Mouse (Mus musculus) midbrain, embryonic 15.5 days (tissue): ENCODE measurements around the gene Hc. TPM values are rescaled to one million over a fixed set of nuclear protein-coding genes. Genes with fewer than 3 reads are reported as not detected.

Experiments used
- ATAC-seq: fragments of 200-750 bp; cut with Nextera tagmentation; replicated peaks from 2 replicates; pipeline ENCODE4 v1.8.0; 2017; ENCODE audit warnings: moderate TSS enrichment
- H3K27ac ChIP-seq: fragments of 300-500 bp; sonication (generic); 2 replicates; pipeline ENCODE4 v1.5.1; 2015; ENCODE audit warnings: mild to moderate bottlenecking, inconsistent platforms
- H3K27me3 ChIP-seq: fragments of 300-500 bp; sonication (generic); replicated peaks from 2 replicates; pipeline ENCODE4 v1.6.1; 2015; ENCODE audit warnings: inconsistent platforms
- H3K36me3 ChIP-seq: fragments of 300-500 bp; sonication (generic); replicated peaks from 2 replicates; pipeline ENCODE4 v1.6.1; 2015; ENCODE audit warnings: inconsistent platforms
- H3K4me1 ChIP-seq: fragments of 300-500 bp; sonication (generic); 2 replicates; pipeline ENCODE4 v1.6.1; 2015; ENCODE audit warnings: inconsistent platforms
- H3K4me2 ChIP-seq: fragments of 300-500 bp; sonication (generic); 2 replicates; pipeline ENCODE4 v1.6.1; 2015; ENCODE audit warnings: inconsistent platforms, mild to moderate bottlenecking, moderate library complexity
- H3K4me3 ChIP-seq: fragments of 300-500 bp; sonication (generic); 2 replicates; pipeline ENCODE4 v1.5.1; 2015; ENCODE audit warnings: mild to moderate bottlenecking, inconsistent platforms
- H3K9ac ChIP-seq: fragments of 300-500 bp; sonication (generic); 2 replicates; pipeline ENCODE4 v1.6.1; 2015; ENCODE audit warnings: mild to moderate bottlenecking, inconsistent platforms
- H3K9me3 ChIP-seq: fragments of 300-500 bp; sonication (generic); 2 replicates; pipeline ENCODE4 v1.6.1; 2016; ENCODE audit warnings: inconsistent platforms
- whole genome bisulfite sequencing: fragments of 180-500 bp; shearing (Covaris S2); methylation state at CpG from one replicate; pipeline ENCODE4 v1.1.7; 2015; ENCODE audit warnings: mixed read lengths; 5-methylcytosine and 5-hydroxymethylcytosine counted together
- polyA plus RNA-seq: library from polyadenylated mRNA; unstranded; fragments of >200 nt; fragmentation: Nextera tagmentation; extraction: Ambion mirVana; gene quantifications from 2 replicates; pipeline ENCODE4 v1.2.1, GENCODE M21; 2015

Hc gene
- polyA plus RNA-seq, 1 experiment from 2014 or later: 1.2 TPM

DNA sequence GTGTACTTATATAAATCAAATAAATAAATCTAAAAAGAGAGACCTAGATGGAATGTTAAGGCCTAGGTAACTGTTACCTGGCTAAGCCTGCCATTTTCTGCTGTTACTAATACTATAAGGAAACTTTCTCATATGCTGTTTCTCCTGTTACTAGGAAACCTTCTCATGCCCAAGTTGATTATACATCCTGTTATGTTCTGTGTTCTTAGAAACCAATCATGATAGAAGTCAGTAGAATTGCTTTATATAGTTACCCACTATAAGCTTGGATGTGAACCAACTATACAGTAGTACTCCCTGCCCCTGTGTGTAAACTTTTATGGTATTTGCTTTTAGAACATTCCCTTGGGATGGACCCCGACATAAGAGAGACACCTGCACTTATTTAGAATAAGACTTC, 73.6 kb downstream of the Hc start:
- no peaks in the 10 kb centered on the region for H3K36me3 ChIP-seq
- no peak overlapping the region for H3K9ac ChIP-seq
- peaks cover 8% of the 10 kb centered on the region for H3K4me1 ChIP-seq
- no peak overlapping the region for H3K27ac ChIP-seq
- H3K4me2 ChIP-seq: no peak overlapping the region
- H3K27me3 ChIP-seq: no peaks in the 10 kb centered on the region
- no peak for ATAC-seq
- H3K9me3 ChIP-seq: no peaks in the 10 kb centered on the region
- H3K4me3 ChIP-seq: no peak overlapping the region
- 86% methylated on average over 1 of the region's 1 CpGs for WGBS

DNA sequence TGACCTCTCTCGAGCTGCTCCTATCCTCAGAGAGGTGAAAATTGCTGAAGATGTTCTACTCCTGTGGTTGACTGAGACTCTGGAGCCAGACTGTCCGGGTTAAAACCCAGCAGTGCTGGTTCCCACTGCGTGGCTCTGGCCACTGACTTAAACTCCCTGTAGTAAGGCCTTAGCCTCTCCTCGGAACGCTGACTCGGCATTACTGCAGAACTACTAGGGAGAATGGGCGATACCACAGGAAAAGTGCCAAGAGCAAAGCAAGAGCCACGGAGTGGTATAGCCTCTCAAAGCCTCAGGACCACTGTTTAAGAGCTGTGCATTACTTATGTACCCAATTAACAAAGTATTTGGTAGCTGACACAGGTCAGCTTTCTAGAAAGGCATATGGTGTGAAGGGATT, 76.4 kb downstream of the Hc start:
- WGBS: 85% methylated on average over 8 of the region's 8 CpGs
- Histone ChIP-seq H3K27me3 (no peaks in the 10 kb centered on the region), H3K4me1 (peaks cover 9% of the 10 kb centered on the region; the same call in 1 of the 2 replicates), H3K36me3 (no peaks in the 10 kb centered on the region), H3K27ac (no peak overlapping the region), H3K9ac (no peak overlapping the region), H3K4me3 (no peak overlapping the region), H3K4me2 (no peak overlapping the region), H3K9me3 (no peaks in the 10 kb centered on the region)
- ATAC-seq: no peak

DNA sequence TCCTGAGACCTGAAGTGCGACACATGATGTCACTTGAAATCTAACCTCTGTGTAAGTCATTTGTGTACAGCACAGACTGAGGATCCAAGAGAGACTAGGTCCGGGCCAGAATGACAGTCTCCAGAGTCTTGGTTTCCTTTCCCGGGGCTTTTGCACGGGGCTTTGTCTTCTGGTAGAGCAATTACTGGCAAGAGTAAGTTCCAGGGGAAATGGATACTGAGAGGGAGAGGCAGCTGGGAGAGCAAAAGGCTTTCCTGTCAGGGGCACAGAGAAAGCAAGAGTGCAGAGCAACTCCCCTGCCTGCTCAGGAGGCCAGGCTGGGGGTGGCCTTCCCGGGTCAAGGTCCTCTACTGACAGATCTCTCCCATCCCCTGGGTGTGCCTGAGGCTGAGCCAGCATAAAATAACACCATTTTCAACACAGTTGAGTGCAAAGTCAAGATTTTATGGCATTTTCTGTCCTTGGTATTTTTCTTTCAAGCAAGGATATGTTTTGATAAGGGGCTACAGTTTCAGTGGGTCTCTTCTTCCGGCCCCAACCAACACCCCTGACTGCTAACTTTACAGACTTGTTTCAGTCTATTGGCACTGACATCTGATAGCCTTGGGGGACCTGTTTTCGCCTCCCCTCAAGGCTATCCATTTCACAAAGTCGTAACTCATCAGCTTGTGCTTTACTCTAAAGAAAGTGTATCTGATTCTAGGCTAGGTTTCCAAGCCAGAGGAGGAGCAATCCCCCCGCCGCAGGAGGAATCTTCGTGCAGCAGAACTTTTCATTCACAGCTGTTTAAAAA, 78.1 kb downstream of the Hc start:
- H3K4me1 ChIP-seq: 0 out of 2 replicates have a peak, but pooled peaks cover 4% of the 10 kb centered on the region
- no peak for ATAC-seq

DNA sequence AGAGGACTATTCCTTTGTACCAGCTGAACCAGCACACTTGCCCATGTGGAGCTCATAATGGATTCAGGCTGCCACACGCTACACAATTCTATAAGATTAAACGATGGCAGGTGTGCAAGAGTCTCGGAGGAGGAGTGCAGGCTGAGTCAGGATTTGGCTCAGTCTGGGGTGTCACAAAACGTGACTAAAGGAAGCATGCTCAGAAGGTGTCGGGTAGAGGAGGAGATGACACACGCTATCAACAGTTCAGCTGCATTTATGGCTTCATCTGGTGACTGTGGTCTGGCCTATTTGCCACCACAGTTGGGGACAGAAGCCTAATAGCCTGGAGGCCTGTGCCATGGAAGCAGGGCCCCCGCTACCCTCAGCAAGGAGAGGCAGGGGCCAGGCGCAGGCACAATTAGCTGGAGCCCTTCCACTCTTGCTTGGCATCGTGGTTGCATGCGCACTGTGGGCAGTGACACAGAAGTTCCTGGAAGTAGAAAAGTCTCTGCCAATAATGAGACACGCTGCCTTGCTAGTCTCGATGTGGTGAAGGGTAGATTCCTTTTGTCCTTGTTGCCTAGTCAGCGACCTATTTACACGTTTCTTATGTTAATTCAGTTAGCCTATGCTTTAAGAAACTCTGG, 79.0 kb downstream of the Hc start:
- Histone ChIP-seq H3K36me3 (no peaks in the 10 kb centered on the region), H3K4me2 (no peak overlapping the region), H3K27ac (no peak overlapping the region), H3K9ac (no peak overlapping the region), H3K4me3 (no peak overlapping the region), H3K4me1 (0 out of 2 replicates have a peak, but pooled peaks cover 4% of the 10 kb centered on the region), H3K9me3 (no peaks in the 10 kb centered on the region), H3K27me3 (no peaks in the 10 kb centered on the region)
- WGBS: 55% methylated on average over 14 of the region's 14 CpGs
- no peak for ATAC-seq

More for the DNA sequence above, 78.1 kb downstream of the Hc start:
- no peak overlapping the region for H3K27ac ChIP-seq
- WGBS: 67% methylated on average over 11 of the region's 11 CpGs
- H3K36me3 ChIP-seq: no peaks in the 10 kb centered on the region
- no peaks in the 10 kb centered on the region for H3K27me3 ChIP-seq
- H3K4me2 ChIP-seq: no peak overlapping the region
- no peaks in the 10 kb centered on the region for H3K9me3 ChIP-seq
- no peak overlapping the region for H3K9ac ChIP-seq
- H3K4me3 ChIP-seq: no peak overlapping the region

DNA sequence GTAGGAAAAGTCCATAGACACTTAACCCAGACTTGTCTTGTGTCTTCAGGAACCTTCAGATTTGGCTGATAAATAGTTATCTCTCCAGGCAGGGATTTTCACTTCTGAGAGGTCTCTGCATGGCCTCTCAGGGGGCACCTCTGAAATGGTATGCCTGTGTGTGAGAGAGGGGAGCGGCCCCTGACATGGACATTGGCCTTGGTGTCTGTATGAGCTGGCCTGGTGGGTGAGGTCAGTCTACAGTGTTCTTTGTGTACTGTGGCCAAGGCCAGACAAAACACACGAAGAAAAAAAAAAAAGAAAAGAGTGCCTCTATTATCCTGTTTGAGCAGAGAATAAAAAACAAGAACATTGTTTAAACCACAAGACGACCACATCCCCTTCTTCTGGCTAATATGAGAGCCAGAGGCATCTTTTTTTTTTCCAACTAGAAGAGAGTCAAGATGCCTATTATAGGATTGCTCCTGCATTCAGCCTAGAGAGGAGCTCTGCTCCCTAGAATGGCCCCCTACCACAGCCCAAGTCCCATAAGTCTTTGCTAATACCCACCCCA, 81.7 kb downstream of the Hc start:
- Histone ChIP-seq H3K4me2 (no peak overlapping the region), H3K27ac (no peak overlapping the region), H3K36me3 (no peaks in the 10 kb centered on the region), H3K4me3 (no peak overlapping the region), H3K27me3 (no peaks in the 10 kb centered on the region), H3K9ac (no peak overlapping the region), H3K9me3 (no peaks in the 10 kb centered on the region), H3K4me1 (0 out of 2 replicates have a peak, but pooled peaks cover 4% of the 10 kb centered on the region)
- 64% methylated on average over 3 of the region's 3 CpGs for WGBS
- no peak for ATAC-seq

DNA sequence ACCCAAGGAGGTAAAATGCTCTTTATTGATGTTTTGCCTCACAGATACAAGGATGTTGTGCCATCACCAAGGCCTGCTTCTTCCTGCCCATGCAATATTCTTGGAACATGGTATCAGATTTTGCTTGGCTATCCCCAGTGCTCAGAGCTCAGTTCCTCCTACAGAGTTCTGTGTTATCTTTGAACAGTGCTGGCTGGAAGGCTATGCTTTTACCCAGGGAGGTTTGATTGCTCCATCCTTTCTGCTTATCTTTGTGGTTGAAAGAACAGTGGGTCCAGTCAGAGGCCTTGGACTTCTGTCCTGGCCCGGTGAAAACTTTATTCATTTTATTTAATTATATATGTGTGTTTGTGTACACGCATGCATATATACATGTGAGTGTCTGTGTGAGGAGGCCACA, 83.0 kb downstream of the Hc start:
- H3K9me3 ChIP-seq: no peaks in the 10 kb centered on the region
- H3K4me1 ChIP-seq: 0 out of 2 replicates have a peak, but pooled peaks cover 4% of the 10 kb centered on the region
- no peak overlapping the region for H3K4me2 ChIP-seq
- no peak overlapping the region for H3K27ac ChIP-seq
- no peak overlapping the region for H3K9ac ChIP-seq
- H3K27me3 ChIP-seq: no peaks in the 10 kb centered on the region
- no peaks in the 10 kb centered on the region for H3K36me3 ChIP-seq
- no peak for ATAC-seq
- H3K4me3 ChIP-seq: no peak overlapping the region
- WGBS: 99% methylated on average over 2 of the region's 2 CpGs

DNA sequence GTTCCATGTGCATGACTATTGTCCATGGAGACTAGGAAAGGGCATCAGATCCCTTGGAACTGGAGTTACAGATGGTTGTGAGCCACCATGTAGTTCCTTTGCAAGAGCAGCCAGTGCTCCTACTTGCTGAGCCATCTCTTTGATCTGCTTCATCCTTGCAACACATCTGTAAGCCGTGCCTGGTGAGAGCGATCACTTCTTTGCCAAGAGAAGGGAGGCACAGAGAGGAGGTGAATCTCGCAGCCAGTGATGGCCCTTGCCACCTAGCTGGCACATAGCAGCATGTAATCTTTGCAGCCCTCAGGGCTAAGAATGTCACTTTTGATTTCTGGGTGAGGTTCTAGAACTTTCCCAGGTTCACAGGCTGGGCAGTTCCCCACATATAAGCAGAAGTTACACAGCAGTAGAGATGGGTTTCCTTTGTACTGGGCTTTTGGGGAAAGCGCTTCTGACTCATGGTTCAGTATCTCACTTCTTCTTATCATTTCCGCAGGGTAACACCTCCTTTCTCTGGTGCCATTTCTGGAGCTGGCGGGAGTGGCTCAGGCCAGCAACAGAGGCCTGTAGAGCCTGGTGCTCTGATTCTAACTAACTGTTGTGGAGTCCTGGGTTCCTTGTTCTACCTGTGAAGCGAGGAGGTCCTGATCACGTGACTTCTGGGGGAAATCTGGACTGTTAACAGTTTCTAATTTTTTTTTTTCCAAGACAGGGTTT, 84.1 kb downstream of the Hc start:
- no peak overlapping the region for H3K4me3 ChIP-seq
- no peaks in the 10 kb centered on the region for H3K27me3 ChIP-seq
- WGBS: 88% methylated on average over 8 of the region's 8 CpGs
- no peaks in the 10 kb centered on the region for H3K9me3 ChIP-seq
- H3K4me1 ChIP-seq: 0 out of 2 replicates have a peak, but pooled peaks cover 2% of the 10 kb centered on the region
- no peaks in the 10 kb centered on the region for H3K36me3 ChIP-seq
- H3K4me2 ChIP-seq: no peak overlapping the region
- H3K27ac ChIP-seq: no peak overlapping the region
- H3K9ac ChIP-seq: no peak overlapping the region
- no peak for ATAC-seq

DNA sequence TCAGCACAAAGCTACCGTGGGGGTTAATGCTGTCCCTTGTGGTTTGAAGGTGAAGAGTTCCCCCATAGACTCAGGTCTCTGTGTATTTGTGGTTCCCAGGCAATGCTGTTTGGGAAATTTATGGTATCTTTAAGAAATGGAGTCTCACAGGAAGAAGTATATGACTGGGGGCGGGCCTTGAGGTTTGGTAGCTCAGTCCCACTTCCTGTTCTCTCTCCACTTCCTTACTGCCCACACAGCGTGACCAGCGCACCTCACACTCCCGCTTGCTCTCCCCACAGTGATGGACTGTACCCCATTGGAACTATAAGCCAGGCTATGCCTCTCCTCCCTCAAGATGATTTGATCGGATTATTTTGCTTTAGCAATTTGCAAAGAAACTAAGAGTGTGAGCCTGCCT, 84.8 kb downstream of the Hc start:
- ATAC-seq: no peak
- Histone ChIP-seq H3K36me3 (no peaks in the 10 kb centered on the region), H3K9ac (no peak overlapping the region), H3K4me2 (no peak overlapping the region), H3K9me3 (no peaks in the 10 kb centered on the region), H3K27ac (no peak overlapping the region), H3K4me1 (no peaks in the 10 kb centered on the region), H3K27me3 (no peaks in the 10 kb centered on the region), H3K4me3 (no peak overlapping the region)
- 90% methylated on average over 6 of the region's 6 CpGs for WGBS

DNA sequence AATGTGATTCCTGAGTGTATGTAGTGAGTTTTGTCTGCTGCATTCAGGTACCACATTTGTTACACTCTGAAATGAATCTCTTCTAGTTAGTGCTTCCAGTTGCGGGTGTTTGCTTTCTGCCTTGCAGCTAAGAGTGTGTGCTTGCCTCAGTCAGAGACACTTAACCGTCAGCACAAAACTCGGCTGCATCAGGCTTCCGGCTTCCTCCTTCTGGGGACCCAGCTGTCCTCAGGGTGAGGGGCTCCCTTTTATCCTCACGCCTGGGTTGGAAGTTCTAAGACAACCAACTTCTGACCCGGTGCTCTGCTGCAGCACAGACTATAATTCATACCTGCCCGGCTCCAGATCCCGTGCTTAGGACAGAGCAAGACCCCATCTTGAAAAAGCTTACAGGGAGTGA, 88.2 kb downstream of the Hc start:
- Histone ChIP-seq H3K36me3 (no peaks in the 10 kb centered on the region), H3K27ac (no peak overlapping the region), H3K9ac (no peak overlapping the region), H3K4me1 (no peaks in the 10 kb centered on the region), H3K9me3 (no peaks in the 10 kb centered on the region), H3K4me3 (no peak overlapping the region), H3K4me2 (no peak overlapping the region), H3K27me3 (no peaks in the 10 kb centered on the region)
- 89% methylated on average over 8 of the region's 8 CpGs for WGBS
- no peak for ATAC-seq

DNA sequence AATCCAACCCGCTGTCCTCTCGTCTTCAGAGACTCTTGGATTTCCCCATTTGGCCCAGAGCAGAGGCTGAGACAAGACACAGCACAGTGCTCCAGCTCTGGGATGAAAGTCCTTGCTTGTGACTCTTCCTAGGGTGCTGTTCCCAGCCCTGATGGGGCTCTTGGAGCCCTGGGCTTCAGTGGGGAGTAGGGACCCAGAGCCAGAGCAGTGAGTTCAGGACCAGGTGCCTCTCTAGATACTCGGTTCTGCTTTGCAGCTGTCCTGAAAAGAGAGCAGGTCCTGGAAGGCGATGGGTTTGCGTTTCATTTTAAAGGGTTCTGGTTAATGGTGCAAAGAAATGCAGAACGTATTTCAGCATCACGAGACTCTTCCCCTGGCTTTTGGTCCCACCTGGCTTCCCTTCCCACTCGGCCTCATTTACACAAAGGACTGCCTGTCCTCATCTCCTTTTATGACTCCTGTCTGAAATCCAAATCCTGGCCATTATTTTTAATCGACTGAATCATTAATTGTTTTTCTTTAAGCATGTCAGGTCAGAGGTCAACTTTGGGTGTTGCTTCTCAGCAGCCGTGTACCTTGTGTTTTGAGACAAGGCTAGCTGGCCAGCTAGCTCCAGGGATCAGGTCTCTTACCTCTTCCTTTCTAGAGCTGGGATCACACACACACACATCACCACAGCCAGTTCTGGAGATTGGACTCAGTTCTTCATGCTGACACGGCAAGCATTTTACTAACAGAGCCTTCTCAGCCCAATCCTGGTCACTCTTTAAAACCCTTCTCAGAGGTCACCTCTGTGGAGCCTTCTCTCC, 90.0 kb downstream of the Hc start:
- 81% methylated on average over 11 of the region's 11 CpGs for WGBS
- ATAC-seq: no peak
- Histone ChIP-seq H3K9me3 (no peaks in the 10 kb centered on the region), H3K9ac (no peak overlapping the region), H3K4me1 (no peaks in the 10 kb centered on the region), H3K4me2 (no peak overlapping the region), H3K36me3 (no peaks in the 10 kb centered on the region), H3K27me3 (no peaks in the 10 kb centered on the region), H3K27ac (no peak overlapping the region), H3K4me3 (no peak overlapping the region)

DNA sequence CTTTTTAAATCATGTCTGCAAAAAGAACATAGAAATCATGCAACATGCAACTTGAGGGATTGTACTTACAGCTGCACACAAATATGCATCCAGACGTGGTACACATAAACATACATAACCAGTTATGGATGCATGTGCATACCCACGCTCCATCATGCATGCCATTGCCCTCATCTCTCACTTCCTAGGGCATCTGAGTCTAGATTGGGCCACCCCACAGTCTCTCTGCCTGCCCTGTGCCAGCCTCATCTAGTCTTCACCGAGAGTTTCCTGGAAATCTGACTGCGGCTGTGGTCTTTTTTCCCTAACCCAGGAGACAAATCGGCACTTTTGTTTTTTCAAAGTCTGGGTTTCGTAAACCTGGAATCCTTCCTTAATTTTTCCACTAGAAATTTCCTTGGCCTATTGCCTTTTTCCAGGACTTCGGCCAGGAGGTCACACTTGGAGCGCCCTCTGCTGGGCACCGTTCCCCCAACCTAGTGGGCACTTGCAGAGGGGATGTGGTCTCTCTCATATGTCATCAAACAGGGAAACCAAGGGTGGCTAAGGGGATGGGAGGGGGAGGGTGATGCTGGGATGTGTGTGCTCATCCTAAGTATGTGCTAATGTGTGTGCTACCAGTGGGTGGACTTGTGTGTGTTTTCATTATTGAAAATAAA, 91.0 kb downstream of the Hc start:
- no peak overlapping the region for H3K27ac ChIP-seq
- H3K4me3 ChIP-seq: no peak overlapping the region
- no peaks in the 10 kb centered on the region for H3K4me1 ChIP-seq
- ATAC-seq: no peak
- 38% methylated on average over 9 of the region's 9 CpGs for WGBS
- H3K9ac ChIP-seq: no peak overlapping the region
- H3K27me3 ChIP-seq: no peaks in the 10 kb centered on the region
- H3K4me2 ChIP-seq: no peak overlapping the region
- no peaks in the 10 kb centered on the region for H3K9me3 ChIP-seq
- no peaks in the 10 kb centered on the region for H3K36me3 ChIP-seq
